Mouse (Mus musculus): ENCODE measurements around the gene Gng7. TPM values are rescaled to one million over a fixed set of nuclear protein-coding genes. Genes with fewer than 3 reads are reported as not detected.

Gene Gng7
- polyA plus RNA-seq, 1 experiment from 2014 or later: 5.2 TPM

DNA sequence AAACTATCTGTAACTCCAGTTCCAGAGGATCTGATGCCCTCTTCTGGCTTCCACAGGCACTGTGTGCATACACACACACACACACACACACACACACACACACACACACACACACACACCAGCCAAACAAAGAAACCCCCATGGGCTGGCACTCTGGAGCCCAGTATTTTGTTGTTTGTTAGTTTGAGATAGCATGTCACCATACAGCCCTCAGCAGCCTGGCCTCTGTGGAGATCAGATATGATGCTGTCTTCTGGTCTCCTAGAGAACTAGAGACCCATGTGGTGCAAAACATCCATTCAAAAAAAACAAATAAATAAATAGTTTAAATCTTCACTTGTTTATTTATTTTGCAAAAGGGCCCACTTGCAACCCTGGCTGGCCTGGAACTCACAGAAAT lies 13.5 kb upstream of the Gng7 start:
- Histone ChIP-seq H3K36me3 (ENCODE audit: control insufficient read depth, insufficient read depth, low read length) (peaks cover 6% of the 10 kb centered on the region; the same call in 1 of the 2 replicates), H3K4me2 (ENCODE audit: low read depth, low read length) (no peak overlapping the region), H3K27ac (ENCODE audit: low read length) (no peak overlapping the region), H3K9me3 (replicated peaks; ENCODE audit: control insufficient read depth, low read length) (no peaks in the 10 kb centered on the region), H3K27me3 (ENCODE audit: control insufficient read depth, insufficient read depth, low read length) (peaks cover 13% of the 10 kb centered on the region), H3K9ac (ENCODE audit: low read length) (no peak overlapping the region), H3K4me3 (replicated peaks; ENCODE audit: low read length) (no peak overlapping the region), H3K4me1 (ENCODE audit: control insufficient read depth, insufficient read depth, low read length) (peaks cover 5% of the 10 kb centered on the region)
- no peak for ATAC-seq (ENCODE audit: insufficient read depth, low FRiP score)

DNA sequence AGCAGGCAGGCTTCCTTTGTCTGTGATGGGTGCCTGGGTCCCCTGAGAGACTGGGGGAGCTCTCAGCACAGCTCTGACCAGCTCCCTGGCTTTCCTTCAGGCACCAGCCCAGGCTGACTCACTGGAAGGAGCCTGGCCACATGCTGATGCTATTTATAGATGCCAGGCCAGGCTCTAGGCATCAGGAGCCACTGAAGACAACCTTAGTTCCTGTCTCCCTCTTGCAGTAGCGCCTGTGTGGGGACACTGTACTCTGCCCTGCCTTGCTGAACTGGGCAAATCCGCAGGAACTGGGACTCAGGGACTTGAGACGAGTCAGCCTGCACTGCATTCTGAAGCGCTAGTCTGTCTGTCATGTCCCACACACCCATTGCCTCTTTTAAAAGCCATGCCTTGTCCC lies 12.6 kb upstream of the Gng7 start:
- H3K4me3 ChIP-seq (replicated peaks; ENCODE audit: low read length): no peak overlapping the region
- peaks cover 5% of the 10 kb centered on the region for H3K4me1 ChIP-seq (ENCODE audit: control insufficient read depth, insufficient read depth, low read length)
- 0 out of 2 replicates have a peak overlapping the region, but pooled peaks have one; percentile 8 for H3K9ac ChIP-seq (ENCODE audit: low read length)
- peaks cover 6% of the 10 kb centered on the region; the same call in 1 of the 2 replicates for H3K36me3 ChIP-seq (ENCODE audit: control insufficient read depth, insufficient read depth, low read length)
- peaks cover 19% of the 10 kb centered on the region for H3K27me3 ChIP-seq (ENCODE audit: control insufficient read depth, insufficient read depth, low read length)
- whole genome bisulfite sequencing: 62% methylated on average over 4 of the region's 4 CpGs
- no peak overlapping the region for H3K27ac ChIP-seq (ENCODE audit: low read length)
- ATAC-seq (ENCODE audit: insufficient read depth, low FRiP score): no peak
- H3K9me3 ChIP-seq (replicated peaks; ENCODE audit: control insufficient read depth, low read length): no peaks in the 10 kb centered on the region
- H3K4me2 ChIP-seq (ENCODE audit: low read depth, low read length): no peak overlapping the region

DNA sequence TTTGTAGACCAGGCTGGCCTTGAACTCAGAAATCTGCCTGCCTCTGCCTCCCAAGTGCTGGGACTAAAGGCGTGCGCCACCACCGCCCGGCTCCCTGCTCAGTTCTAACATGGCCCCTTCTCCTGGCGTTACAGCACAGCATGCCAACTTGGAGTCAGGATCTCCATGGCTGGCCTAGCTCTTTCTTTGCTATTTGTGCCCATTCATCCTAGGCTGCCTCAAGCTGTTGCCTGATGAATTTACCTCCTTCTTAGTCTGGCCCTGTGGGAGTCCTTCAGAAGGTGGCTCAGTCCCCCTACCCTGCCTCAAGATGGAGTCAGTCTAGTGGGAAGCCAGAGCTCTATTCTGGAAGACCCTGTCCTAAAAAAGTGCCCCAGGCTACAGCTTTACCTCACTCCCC lies 12.1 kb upstream of the Gng7 start:
- Histone ChIP-seq H3K27me3 (ENCODE audit: control insufficient read depth, insufficient read depth, low read length) (peaks cover 24% of the 10 kb centered on the region), H3K36me3 (ENCODE audit: control insufficient read depth, insufficient read depth, low read length) (peaks cover 6% of the 10 kb centered on the region; the same call in 1 of the 2 replicates), H3K4me2 (ENCODE audit: low read depth, low read length) (no peak overlapping the region), H3K9ac (ENCODE audit: low read length) (no peak overlapping the region), H3K27ac (ENCODE audit: low read length) (no peak overlapping the region), H3K4me3 (replicated peaks; ENCODE audit: low read length) (no peak overlapping the region), H3K4me1 (ENCODE audit: control insufficient read depth, insufficient read depth, low read length) (peaks cover 5% of the 10 kb centered on the region), H3K9me3 (replicated peaks; ENCODE audit: control insufficient read depth, low read length) (no peaks in the 10 kb centered on the region)
- no peak for ATAC-seq (ENCODE audit: insufficient read depth, low FRiP score)
- 87% methylated on average over 5 of the region's 5 CpGs for WGBS

DNA sequence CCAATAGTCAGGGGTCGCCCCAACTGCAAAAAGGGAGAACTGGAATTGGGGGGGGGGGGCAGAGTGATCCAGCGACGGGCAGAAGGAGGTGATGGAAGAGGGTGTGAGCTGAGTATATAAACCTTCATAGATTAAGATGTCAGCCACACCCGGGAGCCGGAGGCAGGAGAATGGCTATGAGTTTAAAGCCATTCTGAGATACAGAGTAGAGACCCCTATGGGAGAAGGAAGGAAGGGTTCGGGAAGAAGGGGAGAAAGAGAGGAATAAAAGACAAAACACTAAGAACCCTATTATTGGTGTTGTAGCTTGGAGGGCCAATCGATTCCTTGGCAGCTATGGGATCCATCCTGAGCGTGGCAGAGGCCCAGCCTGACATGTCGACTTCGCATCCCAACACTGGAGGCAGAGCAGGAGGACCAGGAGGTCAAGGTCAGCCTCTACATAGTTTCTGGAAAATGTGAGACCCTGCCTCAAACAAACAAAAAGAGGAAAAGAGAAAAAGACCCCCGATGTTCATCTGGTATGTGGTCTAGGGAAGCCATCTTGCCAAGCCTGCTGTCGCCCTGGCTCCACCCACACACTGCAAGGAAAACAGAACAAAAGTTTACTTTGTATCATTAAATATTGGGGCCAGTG lies 11.0 kb upstream of the Gng7 start, which contains the start of gene Diras1:
TSS of gene Diras1 (minus strand) at position 24 of the 637 bp plus-strand sequence.
- H3K27ac ChIP-seq (ENCODE audit: low read length): no peak within 1 kb of the TSS
- no peaks in the 10 kb centered on the region for H3K9me3 ChIP-seq (replicated peaks; ENCODE audit: control insufficient read depth, low read length)
- 39% methylated on average over 12 of the region's 12 CpGs for WGBS
- H3K4me2 ChIP-seq (ENCODE audit: low read depth, low read length): peak within 1 kb of the TSS; percentile 48
- H3K36me3 ChIP-seq (ENCODE audit: control insufficient read depth, insufficient read depth, low read length): no peaks in the 10 kb centered on the region
- peaks cover 5% of the 10 kb centered on the region for H3K4me1 ChIP-seq (ENCODE audit: control insufficient read depth, insufficient read depth, low read length)
- H3K4me3 ChIP-seq (replicated peaks; ENCODE audit: low read length): peak within 1 kb of the TSS; percentile 33
- peaks cover 24% of the 10 kb centered on the region for H3K27me3 ChIP-seq (ENCODE audit: control insufficient read depth, insufficient read depth, low read length)
- no peak for ATAC-seq (ENCODE audit: insufficient read depth, low FRiP score)
- peak within 1 kb of the TSS; percentile 56 for H3K9ac ChIP-seq (ENCODE audit: low read length)

DNA sequence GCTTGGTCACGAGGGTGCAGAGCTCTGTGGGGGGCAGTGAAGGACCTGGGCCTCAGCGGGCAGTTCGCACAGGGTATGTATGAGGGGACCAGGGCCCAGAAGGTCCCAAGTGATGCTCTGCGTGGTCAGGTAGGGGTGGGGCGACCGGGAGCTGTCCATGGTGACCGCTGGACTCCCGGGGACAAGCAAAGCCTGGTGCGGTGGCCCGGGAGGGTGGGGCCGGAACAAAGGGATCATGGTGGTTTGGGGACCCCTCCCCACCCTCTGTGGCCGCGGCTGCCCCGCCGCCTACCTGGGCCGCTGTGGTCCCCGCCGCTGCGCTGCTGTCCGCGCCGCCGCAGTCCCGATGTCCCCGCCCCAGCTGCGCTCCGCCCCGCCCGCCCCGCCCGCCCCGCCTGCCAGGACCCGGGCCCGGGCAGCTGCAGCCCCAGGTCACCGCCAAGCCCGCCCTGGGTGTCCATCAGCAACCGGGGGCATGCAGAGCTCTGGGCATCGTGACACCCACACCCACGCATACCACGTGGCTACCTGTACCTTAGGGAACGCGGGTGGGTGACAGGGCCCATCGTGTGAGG lies 10.4 kb upstream of the Gng7 start:
- H3K4me3 ChIP-seq (replicated peaks; ENCODE audit: low read length): peak overlapping the region; percentile 33
- no peak overlapping the region for H3K27ac ChIP-seq (ENCODE audit: low read length)
- H3K4me2 ChIP-seq (ENCODE audit: low read depth, low read length): peak overlapping the region; percentile 48
- no peaks in the 10 kb centered on the region for H3K9me3 ChIP-seq (replicated peaks; ENCODE audit: control insufficient read depth, low read length)
- ATAC-seq (ENCODE audit: insufficient read depth, low FRiP score): no peak
- H3K27me3 ChIP-seq (ENCODE audit: control insufficient read depth, insufficient read depth, low read length): peaks cover 24% of the 10 kb centered on the region
- 2% methylated on average over 22 of the region's 43 CpGs for WGBS
- peak overlapping the region; percentile 56 for H3K9ac ChIP-seq (ENCODE audit: low read length)
- no peaks in the 10 kb centered on the region for H3K36me3 ChIP-seq (ENCODE audit: control insufficient read depth, insufficient read depth, low read length)
- peaks cover 5% of the 10 kb centered on the region for H3K4me1 ChIP-seq (ENCODE audit: control insufficient read depth, insufficient read depth, low read length)

DNA sequence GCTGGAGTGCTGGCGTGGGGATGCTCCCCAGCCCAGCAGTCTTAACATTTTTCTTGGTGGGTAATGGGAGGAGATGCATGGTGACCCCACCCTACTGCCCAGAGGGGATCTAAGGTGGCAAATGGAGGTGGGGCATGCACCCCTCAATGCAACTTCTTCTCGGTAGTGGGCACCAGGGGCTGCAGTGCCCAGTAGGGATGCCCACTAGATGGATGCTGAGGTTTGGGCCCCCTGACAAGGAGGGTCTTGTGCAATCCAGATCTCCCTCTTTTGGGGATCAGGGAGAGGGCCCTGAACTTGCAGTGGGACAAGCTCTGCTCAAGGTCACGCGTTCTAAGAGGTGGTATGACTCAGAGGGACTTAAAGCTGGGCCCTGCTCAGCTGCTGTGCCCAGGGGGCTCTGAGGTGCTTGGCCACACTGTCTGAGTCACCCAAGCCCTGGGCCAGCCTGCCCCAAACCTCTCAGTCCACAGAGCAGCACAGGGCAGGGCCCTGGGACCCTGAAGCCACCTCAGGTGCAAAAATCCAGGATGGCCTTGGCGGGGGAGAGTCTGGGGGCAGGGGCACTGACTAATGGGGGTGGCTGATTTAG lies 9.7 kb upstream of the Gng7 start:
- no peak overlapping the region for H3K9ac ChIP-seq (ENCODE audit: low read length)
- no peak overlapping the region for H3K4me3 ChIP-seq (replicated peaks; ENCODE audit: low read length)
- peaks cover 24% of the 10 kb centered on the region for H3K27me3 ChIP-seq (ENCODE audit: control insufficient read depth, insufficient read depth, low read length)
- ATAC-seq (ENCODE audit: insufficient read depth, low FRiP score): no peak
- H3K9me3 ChIP-seq (replicated peaks; ENCODE audit: control insufficient read depth, low read length): no peaks in the 10 kb centered on the region
- peaks cover 5% of the 10 kb centered on the region for H3K4me1 ChIP-seq (ENCODE audit: control insufficient read depth, insufficient read depth, low read length)
- no peaks in the 10 kb centered on the region for H3K36me3 ChIP-seq (ENCODE audit: control insufficient read depth, insufficient read depth, low read length)
- H3K4me2 ChIP-seq (ENCODE audit: low read depth, low read length): peak overlapping the region; percentile 48; the same call in 1 of the 2 replicates
- H3K27ac ChIP-seq (ENCODE audit: low read length): no peak overlapping the region
- WGBS: 70% methylated on average over 5 of the region's 5 CpGs

DNA sequence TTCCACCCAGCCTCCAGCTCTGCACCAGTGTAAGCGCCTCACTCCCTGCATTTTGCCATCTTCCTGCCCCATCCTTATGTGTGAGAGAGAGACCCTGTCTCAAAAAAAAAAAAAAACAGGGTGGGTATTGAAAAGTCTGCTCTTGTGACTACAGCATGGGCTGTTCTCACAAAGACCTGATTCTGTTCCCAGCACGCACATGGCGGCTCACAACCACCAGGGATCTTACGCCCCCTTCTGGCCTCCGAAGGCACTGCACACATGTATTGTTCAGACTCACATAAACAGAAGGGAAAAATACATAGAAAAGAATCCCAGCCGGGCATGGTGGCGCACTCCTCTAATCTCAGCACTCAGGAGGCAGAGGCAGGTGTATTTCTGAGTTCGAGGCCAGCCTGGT lies 8.0 kb upstream of the Gng7 start:
- Histone ChIP-seq H3K4me3 (replicated peaks; ENCODE audit: low read length) (no peak overlapping the region), H3K4me1 (ENCODE audit: control insufficient read depth, insufficient read depth, low read length) (peaks cover 5% of the 10 kb centered on the region), H3K9ac (ENCODE audit: low read length) (no peak overlapping the region), H3K9me3 (replicated peaks; ENCODE audit: control insufficient read depth, low read length) (no peaks in the 10 kb centered on the region), H3K27ac (ENCODE audit: low read length) (no peak overlapping the region), H3K4me2 (ENCODE audit: low read depth, low read length) (no peak overlapping the region), H3K36me3 (ENCODE audit: control insufficient read depth, insufficient read depth, low read length) (no peaks in the 10 kb centered on the region), H3K27me3 (ENCODE audit: control insufficient read depth, insufficient read depth, low read length) (peaks cover 24% of the 10 kb centered on the region)
- no peak for ATAC-seq (ENCODE audit: insufficient read depth, low FRiP score)
- WGBS: 61% methylated on average over 8 of the region's 8 CpGs

DNA sequence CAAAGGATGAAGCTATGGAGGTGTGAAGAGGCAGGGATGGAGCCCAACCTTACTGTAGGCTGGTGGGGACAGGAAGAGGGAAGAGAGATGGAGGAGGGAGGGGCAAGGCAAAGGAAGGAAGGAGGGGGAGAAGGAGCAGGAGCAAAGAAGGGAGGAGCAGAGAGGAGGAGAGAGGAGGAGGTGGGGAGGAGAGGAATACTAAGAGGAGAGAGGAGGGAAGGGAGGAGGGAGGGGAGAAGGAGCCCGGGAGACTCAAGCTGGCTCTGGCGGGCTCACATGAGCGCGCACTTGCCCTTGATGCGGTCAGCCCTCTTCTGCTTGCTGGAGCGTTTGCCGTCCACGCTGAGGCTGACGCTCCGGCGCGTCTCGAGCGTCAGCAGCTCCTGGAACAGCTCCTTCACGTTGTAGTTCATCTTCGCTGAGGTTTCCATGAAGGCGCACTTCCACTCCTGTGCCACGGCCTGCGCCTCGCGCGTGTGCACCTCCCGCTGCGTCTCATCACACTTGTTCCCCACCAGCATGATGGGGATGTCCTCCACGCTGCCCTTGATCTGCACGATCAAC lies 6.9 kb upstream of the Gng7 start:
- ATAC-seq (ENCODE audit: insufficient read depth, low FRiP score): no peak
- Histone ChIP-seq H3K4me1 (ENCODE audit: control insufficient read depth, insufficient read depth, low read length) (peaks cover 5% of the 10 kb centered on the region), H3K4me3 (replicated peaks; ENCODE audit: low read length) (no peak overlapping the region), H3K36me3 (ENCODE audit: control insufficient read depth, insufficient read depth, low read length) (no peaks in the 10 kb centered on the region), H3K27me3 (ENCODE audit: control insufficient read depth, insufficient read depth, low read length) (peaks cover 24% of the 10 kb centered on the region), H3K4me2 (ENCODE audit: low read depth, low read length) (no peak overlapping the region), H3K9ac (ENCODE audit: low read length) (no peak overlapping the region), H3K27ac (ENCODE audit: low read length) (no peak overlapping the region), H3K9me3 (replicated peaks; ENCODE audit: control insufficient read depth, low read length) (no peaks in the 10 kb centered on the region)
- 8% methylated on average over 26 of the region's 26 CpGs for WGBS

DNA sequence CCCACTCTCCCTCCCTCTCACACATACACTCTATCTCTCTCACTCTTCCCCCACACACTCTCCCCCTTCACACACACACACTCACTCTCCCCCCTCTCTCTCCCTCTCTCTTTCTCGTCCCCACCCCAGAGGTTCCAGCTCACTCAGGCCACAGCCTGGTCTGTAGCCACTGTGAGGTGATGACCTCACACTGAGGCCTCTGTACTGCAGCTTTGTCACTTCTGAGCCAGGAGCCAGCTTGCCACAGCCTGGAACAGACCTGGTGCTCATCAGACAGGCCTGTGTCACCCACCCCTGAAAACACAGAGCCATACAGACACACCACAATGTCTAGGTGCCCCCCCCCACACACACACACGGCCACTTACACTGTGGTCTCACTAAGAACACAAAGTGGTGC lies 5.5 kb upstream of the Gng7 start:
- Histone ChIP-seq H3K9me3 (replicated peaks; ENCODE audit: control insufficient read depth, low read length) (no peaks in the 10 kb centered on the region), H3K4me2 (ENCODE audit: low read depth, low read length) (no peak overlapping the region), H3K27me3 (ENCODE audit: control insufficient read depth, insufficient read depth, low read length) (peaks cover 22% of the 10 kb centered on the region), H3K4me1 (ENCODE audit: control insufficient read depth, insufficient read depth, low read length) (peaks cover 3% of the 10 kb centered on the region), H3K36me3 (ENCODE audit: control insufficient read depth, insufficient read depth, low read length) (no peaks in the 10 kb centered on the region), H3K9ac (ENCODE audit: low read length) (no peak overlapping the region), H3K4me3 (replicated peaks; ENCODE audit: low read length) (no peak overlapping the region), H3K27ac (ENCODE audit: low read length) (no peak overlapping the region)
- 46% methylated on average over 2 of the region's 2 CpGs for WGBS
- no peak for ATAC-seq (ENCODE audit: insufficient read depth, low FRiP score)

Measured in stomach, embryonic 16.5 days (tissue).